Mouse (Mus musculus) olfactory bulb, adult 2 months (tissue): ENCODE measurements around the gene As3mt. TPM values are rescaled to one million over a fixed set of nuclear protein-coding genes. Genes with fewer than 3 reads are reported as not detected.
"Not testable (repeated sequence)": the region's sequence is repeated elsewhere in the genome, so short reads cannot be mapped to it uniquely, and the experiment has no call there.

Source experiments
- H3K27ac ChIP-seq: fragments of 200-500 bp; 2 replicates; pipeline ENCODE4 v1.5.1; 2012; ENCODE audit warnings: low read depth, low read length; ENCODE audit not compliant: insufficient read depth
- H3K4me1 ChIP-seq: fragments of 200-500 bp; 2 replicates; pipeline ENCODE4 v1.6.1; 2012; ENCODE audit warnings: low read length; ENCODE audit not compliant: control insufficient read depth, insufficient read depth
- H3K4me3 ChIP-seq: fragments of 200-500 bp; 2 replicates; pipeline ENCODE4 v1.5.1; 2012; ENCODE audit warnings: mild to moderate bottlenecking, low read depth, low read length, moderate library complexity; ENCODE audit not compliant: insufficient read depth
- CTCF ChIP-seq: fragments of 200-500 bp; IDR thresholded peaks from 2 replicates; pipeline ENCODE4 v1.5.1; 2012; ENCODE audit warnings: low read depth, mild to moderate bottlenecking, low read length, moderate library complexity; ENCODE audit not compliant: insufficient read depth
- POLR2A ChIP-seq: fragments of 200-500 bp; IDR thresholded peaks from 2 replicates; pipeline ENCODE4 v1.6.1; 2012; ENCODE audit warnings: mild to moderate bottlenecking, low read depth, low read length, moderate library complexity; ENCODE audit not compliant: insufficient read depth
- WGBS: fragments of 180-500 bp; shearing (Covaris S2); methylation state at CpG from one replicate; pipeline ENCODE4 v1.1.7; 2018; 5-methylcytosine and 5-hydroxymethylcytosine counted together
- polyA plus RNA-seq: library from polyadenylated mRNA; stranded (reverse); fragments of >200 nt; gene quantifications from 2 replicates; pipeline ENCODE4 v1.2.4, GENCODE M21; 2012; ENCODE audit warnings: low replicate concordance; ENCODE audit not compliant: missing spikeins, insufficient read depth, insufficient read length

The As3mt gene
- polyA plus RNA-seq, 1 experiment = not detected

GRCm38 (mm10) chr19:46763932-46764762 is 56.9 kb downstream of the As3mt start:
- H3K4me1 ChIP-seq = peaks cover 10% of the 10 kb centered on the region
- 27% methylated on average over 12 of the region's 12 CpGs for WGBS
- TF ChIP-seq CTCF (no peak), POLR2A (no peak)
- H3K27ac ChIP-seq = no peak overlapping the region
- H3K4me3 ChIP-seq = peak overlapping the region; percentile 47

- WGBS = 29% methylated on average over 9 of the region's 9 CpGs
- peak overlapping the region; percentile 47 for H3K4me3 ChIP-seq
- peaks cover 10% of the 10 kb centered on the region for H3K4me1 ChIP-seq
- no peak overlapping the region for H3K27ac ChIP-seq
- no peak for TF ChIP-seq CTCF
- TF ChIP-seq POLR2A = no peak
These were observed 57.5 kb downstream of the As3mt start for GRCm38 (mm10) chr19:46764763-46765117.

- peaks cover 12% of the 10 kb centered on the region for H3K4me1 ChIP-seq
- no peak for TF ChIP-seq CTCF
- TF ChIP-seq POLR2A = no peak
- WGBS = 17% methylated on average over 5 of the region's 5 CpGs
- H3K27ac ChIP-seq = no peak overlapping the region
- H3K4me3 ChIP-seq = peak overlapping the region; percentile 29; the same call in 1 of the 2 replicates
These were observed 58.9 kb downstream of the As3mt start for GRCm38 (mm10) chr19:46766125-46766524.

GRCm38 (mm10) chr19:46769759-46770158 is 62.5 kb downstream of the As3mt start:
- 90% methylated on average over 11 of the region's 11 CpGs for WGBS
- H3K4me3 ChIP-seq = no peak overlapping the region
- no peak overlapping the region for H3K27ac ChIP-seq
- peaks cover 14% of the 10 kb centered on the region for H3K4me1 ChIP-seq
- no peak for TF ChIP-seq CTCF
- no peak for TF ChIP-seq POLR2A

GRCm38 (mm10) chr19:46771801-46772200 is 64.5 kb downstream of the As3mt start:
- peaks cover 13% of the 10 kb centered on the region; the same call in 1 of the 2 replicates for H3K4me1 ChIP-seq
- TF ChIP-seq POLR2A = no peak
- no peak for TF ChIP-seq CTCF
- 73% methylated on average over 6 of the region's 6 CpGs for WGBS
- no peak overlapping the region for H3K27ac ChIP-seq
- no peak overlapping the region for H3K4me3 ChIP-seq

GRCm38 (mm10) chr19:46776391-46776790 is 69.1 kb downstream of the As3mt start:
- peaks cover 10% of the 10 kb centered on the region; the same call in 1 of the 2 replicates for H3K4me1 ChIP-seq
- no peak for TF ChIP-seq CTCF
- no peak for TF ChIP-seq POLR2A
- no peak overlapping the region for H3K27ac ChIP-seq
- 43% methylated on average over 5 of the region's 5 CpGs for WGBS
- H3K4me3 ChIP-seq = no peak overlapping the region

- no peak overlapping the region for H3K27ac ChIP-seq
- peaks cover 10% of the 10 kb centered on the region; the same call in 1 of the 2 replicates for H3K4me1 ChIP-seq
- TF ChIP-seq CTCF = no peak
- TF ChIP-seq POLR2A = no peak
- 69% methylated on average over 3 of the region's 3 CpGs for WGBS
- H3K4me3 ChIP-seq = no peak overlapping the region
These were observed 69.6 kb downstream of the As3mt start for GRCm38 (mm10) chr19:46776850-46777249.

- no peak overlapping the region for H3K27ac ChIP-seq
- TF ChIP-seq POLR2A (no peak), CTCF (no peak)
- 85% methylated on average over 12 of the region's 12 CpGs for WGBS
These were observed 70.8 kb downstream of the As3mt start for GRCm38 (mm10) chr19:46777928-46778680.

GRCm38 (mm10) chr19:46779130-46779529 is 71.9 kb downstream of the As3mt start:
- H3K4me1 ChIP-seq = peaks cover 15% of the 10 kb centered on the region
- not testable (repeated sequence) for H3K27ac ChIP-seq, H3K4me3 ChIP-seq
- 90% methylated on average over 1 of the region's 1 CpGs for WGBS

More at GRCm38 (mm10) chr19:46777928-46778680, 70.8 kb downstream of the As3mt start:
- Histone ChIP-seq H3K4me3 (no peak overlapping the region), H3K4me1 (peaks cover 10% of the 10 kb centered on the region; the same call in 1 of the 2 replicates)
